Comparison of ENCODE assay signal across 13 mouse cellular contexts in the genomic region with DNA sequence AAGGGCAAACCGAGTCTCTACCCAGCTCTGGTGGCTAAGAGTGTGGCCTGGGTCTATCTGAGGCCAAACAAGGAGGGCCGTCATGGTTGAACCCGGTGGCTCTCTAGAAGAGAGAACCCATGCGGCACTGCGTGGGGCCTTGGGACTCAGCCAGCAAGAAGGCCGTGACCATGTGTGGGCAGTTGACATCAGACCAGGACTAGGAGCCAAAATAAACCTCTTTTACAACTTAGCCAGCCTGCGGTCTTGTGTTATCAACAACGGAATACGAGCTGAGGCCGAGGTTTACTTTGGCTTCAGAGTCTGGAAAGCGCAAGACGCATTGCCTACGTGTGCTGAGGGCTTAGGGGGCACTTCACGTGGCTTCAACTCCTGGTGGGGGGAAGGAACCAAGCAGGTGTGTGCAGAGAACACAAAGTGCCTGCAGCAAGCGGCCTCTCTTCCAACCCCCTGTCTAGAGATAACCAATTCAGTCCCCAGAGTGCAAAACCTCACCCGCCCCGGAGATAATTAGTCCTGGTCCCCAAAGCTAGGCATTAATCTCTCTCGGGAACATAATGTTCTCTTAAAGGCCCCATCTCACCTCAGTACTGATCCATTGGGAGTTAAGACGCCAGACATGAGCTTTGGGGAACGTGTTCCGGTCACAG. TPM values are rescaled to one million over a fixed set of nuclear protein-coding genes. Genes with fewer than 3 reads are reported as not detected.
A peak's percentile ranks its signal among the peaks of the same experiment; 100 is the strongest.
DNase-seq lines count a peak whose midpoint lies in the region; ATAC-seq lines count a peak whose summit lies in the region.
"Had no signal": no experiment of that assay in that cellular context is flagged by ENCODE, and none has a peak within 500 bp of the region (broad histone marks: within the 10 kb centered on the region; RNA-seq: fewer than 3 reads in every experiment).

No protein-coding gene starts in this region.

- 39% methylated on average over 21 of the region's 21 CpGs for WGBS in heart, embryonic 16.5 days
- 82% methylated on average over 21 of the region's 21 CpGs for WGBS in hindbrain, embryonic 16.5 days

- peaks cover 24% of the 10 kb centered on the region for H3K4me1 ChIP-seq in heart, embryonic 16.5 days (ENCODE audit: control insufficient read depth, insufficient read depth, low read length)
- H3K4me1 ChIP-seq in hindbrain, embryonic 16.5 days (ENCODE audit: control insufficient read depth, insufficient read depth, low read depth, low read length): no peaks in the 10 kb centered on the region
- H3K4me1 ChIP-seq: liver, embryonic 13.5 days had no signal

- no peak overlapping the region for H3K27ac ChIP-seq in heart, embryonic 16.5 days (ENCODE audit: low read length)
- no peak overlapping the region for H3K27ac ChIP-seq in hindbrain, embryonic 16.5 days (ENCODE audit: low read depth, low read length)
- H3K27ac ChIP-seq: forebrain, embryonic 15.5 days; liver, embryonic 13.5 days had no signal

- peaks cover 5% of the 10 kb centered on the region for H3K9me3 ChIP-seq in heart, embryonic 16.5 days (replicated peaks; ENCODE audit: control insufficient read depth, low read length)
- no peaks in the 10 kb centered on the region; the same call in 1 of the 2 replicates for H3K9me3 ChIP-seq in hindbrain, embryonic 16.5 days (ENCODE audit: control insufficient read depth, low read length)
- H3K9me3 ChIP-seq: forebrain, embryonic 15.5 days; liver, embryonic 13.5 days had no signal

- H3K4me3 ChIP-seq in heart, embryonic 16.5 days (ENCODE audit: low read length): no peak overlapping the region
- H3K4me3 ChIP-seq in hindbrain, embryonic 16.5 days (ENCODE audit: low read length): no peak overlapping the region
- H3K4me3 ChIP-seq: forebrain, embryonic 15.5 days; liver, embryonic 13.5 days had no signal

- H3K4me2 ChIP-seq in heart, embryonic 16.5 days (ENCODE audit: low read depth, low read length): no peak overlapping the region
- H3K4me2 ChIP-seq in hindbrain, embryonic 16.5 days (ENCODE audit: low read length): no peak overlapping the region
- H3K4me2 ChIP-seq: forebrain, embryonic 15.5 days; liver, embryonic 13.5 days had no signal

- ATAC-seq in heart, embryonic 16.5 days (replicated peaks; ENCODE audit: extremely low read depth, insufficient read depth, low FRiP score): peak; percentile 29
- no peak for ATAC-seq in hindbrain, embryonic 16.5 days
- ATAC-seq: forebrain, embryonic 15.5 days had no signal

- no peaks in the 10 kb centered on the region for H3K27me3 ChIP-seq in heart, embryonic 16.5 days (ENCODE audit: control insufficient read depth, insufficient read depth, low read length)
- H3K27me3 ChIP-seq in hindbrain, embryonic 16.5 days (replicated peaks; ENCODE audit: control insufficient read depth, insufficient read depth, low read length): no peaks in the 10 kb centered on the region
- H3K27me3 ChIP-seq: forebrain, embryonic 15.5 days; liver, embryonic 13.5 days had no signal

- H3K36me3 ChIP-seq in heart, embryonic 16.5 days (ENCODE audit: control insufficient read depth, insufficient read depth): no peaks in the 10 kb centered on the region
- H3K36me3 ChIP-seq in hindbrain, embryonic 16.5 days (ENCODE audit: control insufficient read depth, insufficient read depth, low read length): no peaks in the 10 kb centered on the region
- H3K36me3 ChIP-seq: forebrain, embryonic 15.5 days; liver, embryonic 13.5 days had no signal

- DNase-seq in ovary, adult 18-20 months (ENCODE audit: low spot score): peak; percentile 58
- DNase-seq in ovary, postnatal 14 days (ENCODE audit: low spot score): no peak
- DNase-seq in lung, adult 18-20 months: peak; percentile 57 to 74
- peak; percentile 16 for DNase-seq in testis, postnatal 14 days (ENCODE audit: low spot score)
- DNase-seq in layer of hippocampus, adult 8-10 months (ENCODE audit: low spot score in 2 of 2): no peak
- no peak for DNase-seq in liver
- DNase-seq: liver, embryonic 13.5 days; thymus, adult 18-20 months had no signal

- no peak overlapping the region for H3K9ac ChIP-seq in heart, embryonic 16.5 days (ENCODE audit: low read length)
- H3K9ac ChIP-seq in hindbrain, embryonic 16.5 days (ENCODE audit: low read depth, low read length): no peak overlapping the region
- H3K9ac ChIP-seq: forebrain, embryonic 15.5 days; liver, embryonic 13.5 days had no signal

RNA-seq across cellular contexts. Expression of gene Bdkrb2, which starts 45.9 kb away (rescaled TPM):
- polyA plus RNA-seq in heart, embryonic 16.5 days (2015; fragmentation: Nextera tagmentation; extraction: Ambion mirVana): 1.2 and 1.4 TPM in 2 replicates
- polyA plus RNA-seq in hindbrain, embryonic 16.5 days (2015; fragmentation: Nextera tagmentation; extraction: Ambion mirVana): 2.3 and 2.5 TPM in 2 replicates
- total RNA-seq in layer of hippocampus, adult 8-10 months (2022): 1 to 10 TPM in 2 of 4 experiments, under 1 TPM in 2; 0.68 to 1.3 (median 1.0) TPM
- total RNA-seq: common myeloid progenitor, adult 5-6 weeks; hematopoietic stem cell, adult 5-6 weeks had no signal
- polyA plus RNA-seq: liver, embryonic 13.5 days had no signal

Comparison
In these comparisons a context has a peak if more than half of its experiments do, and no peak if none do; other contexts are left out.
1. DNase-seq: peak in ovary, adult 18-20 months (single experiment), lung, adult 18-20 months (2 of 2) and testis, postnatal 14 days (single experiment); none in ovary, postnatal 14 days (single experiment), layer of hippocampus, adult 8-10 months (0 of 2) and liver (single experiment).